Mouse (Mus musculus): Measurements from ENCODE around the gene Hpgds.

DNA sequence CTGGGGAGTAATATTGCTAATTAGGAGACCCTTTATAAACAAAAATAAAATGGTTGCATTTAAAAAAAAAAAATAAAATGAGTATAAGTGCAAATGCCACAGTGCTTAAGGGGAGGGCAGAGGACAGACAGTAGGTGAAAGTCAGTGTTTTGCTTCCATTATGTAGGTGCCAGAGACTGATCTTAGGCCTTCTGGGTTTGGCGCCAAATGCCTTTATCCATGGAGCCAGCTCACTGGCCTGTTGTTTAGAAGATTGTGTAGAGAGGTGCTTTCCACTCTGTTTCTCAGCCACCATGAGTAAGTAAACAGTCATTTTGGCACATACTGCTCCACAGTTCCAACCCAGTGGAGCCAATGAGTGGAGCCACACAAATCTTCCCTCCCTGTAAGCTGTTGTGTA, 27.2 kb downstream of the Hpgds start:
- TF ChIP-seq CTCF (IDR thresholded peaks at IDR 0.05; ENCODE audit: borderline replicate concordance, extremely low read depth, insufficient read depth, insufficient read length) (no peak), POLR2A (IDR thresholded peaks at IDR 0.05; ENCODE audit: borderline replicate concordance, extremely low read depth, insufficient read depth, insufficient read length, poor library complexity, severe bottlenecking) (no peak)

Data from brain, embryonic 14.5 days (tissue).